Mouse (Mus musculus) thymus, postnatal 0 days (tissue): ENCODE data around the gene Pkig. TPM values are rescaled to one million over a fixed set of nuclear protein-coding genes. Genes with fewer than 3 reads are reported as not detected.
"Not testable (repeated sequence)": the region's sequence is repeated elsewhere in the genome, so short reads cannot be mapped to it uniquely, and the experiment has no call there.

Source experiments
- DNase-seq: peaks from one replicate; pipeline ENCODE4 v3.0.0-alpha.2; 2015; ENCODE audit warnings: low spot score
- polyA plus RNA-seq: library from polyadenylated mRNA; unstranded; fragments of >200 nt; fragmentation: Nextera tagmentation; extraction: Ambion mirVana; gene quantifications from 2 replicates; pipeline ENCODE4 v1.2.1, GENCODE M21; 2015

The Pkig gene
- polyA plus RNA-seq, 1 experiment from 2014 or later = 63.5 TPM

DNA sequence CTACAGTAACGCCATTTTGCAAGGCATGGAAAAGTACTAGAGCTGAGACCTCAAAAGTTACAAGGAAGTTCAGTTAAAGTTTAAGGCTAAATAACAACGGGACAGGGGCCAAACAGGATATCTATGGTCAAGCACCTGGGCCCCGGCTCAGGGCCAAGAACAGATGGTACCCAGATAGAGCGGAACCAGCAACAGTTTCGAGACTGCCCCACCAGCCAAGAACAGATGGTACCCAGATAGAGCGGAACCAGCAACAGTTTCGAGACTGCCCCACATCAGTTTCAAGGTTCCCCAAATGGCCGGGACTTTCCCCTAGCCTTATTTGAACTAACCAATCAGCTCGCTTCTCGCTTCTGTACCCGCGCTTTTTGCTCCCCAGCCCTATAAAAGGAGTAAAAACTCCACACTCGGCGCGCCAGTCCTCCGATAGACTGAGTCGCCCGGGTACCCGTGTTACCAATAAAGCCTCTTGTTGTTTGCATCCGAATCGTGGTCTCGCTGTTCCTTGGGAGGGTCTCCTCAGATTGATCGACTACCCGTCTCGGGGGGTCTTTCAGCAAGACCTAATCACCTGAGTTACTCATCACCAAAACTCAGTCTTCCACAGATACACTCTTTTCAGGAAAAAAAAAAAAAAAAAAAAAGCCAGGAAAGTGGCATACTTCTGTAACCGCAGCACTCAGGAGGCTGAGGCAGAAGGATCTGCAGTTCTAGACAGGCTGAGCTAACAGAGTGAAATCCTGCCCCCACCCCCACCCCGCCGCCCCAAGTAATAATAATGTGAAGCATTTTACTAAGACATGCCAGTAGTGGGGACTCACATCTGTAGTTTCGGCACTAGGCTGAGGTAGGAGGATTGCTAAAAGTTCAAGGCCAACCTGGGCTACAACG lies 15.3 kb upstream of the Pkig start:
- peak; percentile 76 for DNase-seq

DNA sequence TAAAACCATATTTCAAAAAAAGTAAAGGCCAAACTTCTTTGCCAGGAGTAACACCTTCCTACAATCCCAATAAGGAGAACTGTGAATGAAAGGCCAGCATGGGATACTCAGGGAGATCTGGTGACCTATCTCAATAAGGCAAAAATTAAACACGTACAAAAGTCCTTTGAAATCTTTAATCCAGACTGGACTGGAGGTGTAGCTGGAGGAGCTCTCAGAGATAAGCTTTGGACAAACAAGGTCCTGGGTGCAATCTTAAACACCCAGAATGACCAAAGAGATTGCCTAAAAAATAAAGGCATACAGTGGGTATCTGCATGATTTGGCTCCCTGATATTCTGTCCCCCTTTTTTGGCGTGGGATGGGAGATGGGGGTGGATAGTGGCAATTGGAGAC lies 14.6 kb upstream of the Pkig start:
- no peak for DNase-seq

DNA sequence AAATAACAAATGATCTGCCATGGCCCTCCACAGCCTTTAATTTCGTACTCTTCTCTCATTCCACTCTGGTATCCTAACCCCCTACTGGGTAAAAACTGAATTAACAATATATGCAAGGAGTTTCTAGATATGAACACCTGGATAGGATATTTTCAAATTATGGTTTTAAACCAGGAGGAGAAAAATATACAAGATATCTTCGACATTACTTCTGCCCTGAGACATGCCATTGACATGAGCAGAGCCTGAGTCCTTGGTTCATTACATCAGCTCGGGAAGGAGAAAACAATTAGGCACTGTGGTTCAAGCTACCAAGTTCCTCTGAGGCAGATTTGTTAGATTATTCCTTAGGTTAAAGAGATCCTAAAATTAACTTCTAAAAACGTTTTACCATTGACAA lies 14.1 kb upstream of the Pkig start:
- DNase-seq = peak; percentile 49

DNA sequence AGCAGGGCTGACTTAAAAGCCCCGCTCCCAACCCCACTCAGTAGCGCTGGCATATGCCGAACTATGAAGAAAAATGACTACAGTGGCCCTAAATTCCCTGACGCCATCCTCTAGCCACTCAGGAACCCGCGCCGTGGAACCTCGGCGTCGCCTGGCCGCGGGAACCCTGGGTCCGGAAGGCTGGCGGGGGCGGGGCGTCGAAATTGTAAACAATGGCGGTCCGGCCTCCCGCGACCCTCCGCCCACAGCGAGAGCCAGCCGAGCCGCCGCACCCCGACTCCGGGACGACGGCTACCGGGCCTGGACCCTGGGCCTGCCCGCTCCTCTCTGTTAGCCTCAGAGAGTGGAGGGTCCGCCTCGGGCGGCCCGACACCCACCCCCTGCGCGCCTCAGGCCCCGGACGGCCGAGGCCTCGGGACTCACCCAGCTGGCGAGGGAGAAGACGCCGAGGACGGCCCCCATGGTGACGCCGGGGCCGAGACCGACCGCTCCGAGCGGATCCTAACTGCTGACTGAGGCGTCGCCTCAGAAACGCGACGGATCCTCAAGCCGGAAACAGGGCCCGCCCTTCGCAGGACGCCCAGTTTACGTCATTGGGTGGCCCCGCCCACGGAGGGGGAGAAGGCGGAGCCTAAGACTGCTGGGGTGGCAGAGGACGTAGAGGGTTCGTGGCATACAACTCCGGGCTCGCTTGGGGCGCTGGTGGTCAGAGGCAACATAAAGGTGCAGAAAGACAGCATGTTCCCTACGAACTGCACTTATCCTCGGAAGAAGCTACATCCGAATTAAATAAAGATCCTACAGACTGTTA lies 13.4 kb upstream of the Pkig start, which contains the start of gene Serinc3:
Gene Serinc3, minus strand, starts transcription at position 557 of the 811 bp plus-strand sequence.
- peak; percentile 99 for DNase-seq

DNA sequence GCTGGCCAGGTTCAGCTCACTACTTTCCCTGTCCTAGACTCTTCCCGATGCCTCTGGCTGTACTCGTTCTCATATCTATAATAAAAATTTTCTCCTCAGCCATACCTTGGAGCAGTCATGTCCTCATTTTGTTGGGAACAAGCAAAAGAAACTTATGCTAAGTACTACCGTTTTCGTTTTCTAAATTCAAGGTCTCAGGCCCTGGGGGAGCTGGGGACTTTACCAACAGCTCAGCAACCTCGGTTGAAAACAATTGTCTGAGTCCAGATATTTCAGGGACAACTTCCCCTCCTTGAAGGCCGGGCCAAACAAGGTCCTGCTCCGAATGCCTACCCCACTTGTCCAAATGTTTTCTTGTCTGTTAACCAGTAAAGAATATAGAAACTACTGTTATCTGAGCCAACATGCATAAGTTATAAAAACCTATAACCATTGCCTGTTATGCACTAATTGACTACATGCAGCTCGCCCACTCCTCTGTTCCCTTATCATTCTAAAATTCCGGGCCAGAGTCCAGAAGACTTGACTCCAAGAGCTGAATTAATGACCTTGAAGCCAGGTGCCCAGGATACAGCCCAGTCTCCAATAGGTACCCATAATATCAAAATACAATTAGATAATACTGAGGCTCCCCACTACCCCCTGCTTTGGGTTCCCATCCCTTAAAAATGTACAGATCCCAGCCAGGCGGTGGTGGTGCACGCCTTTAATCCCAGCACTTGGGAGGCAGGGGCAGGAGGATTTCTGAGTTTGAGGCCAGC lies 12.3 kb upstream of the Pkig start:
- no peak for DNase-seq

DNA sequence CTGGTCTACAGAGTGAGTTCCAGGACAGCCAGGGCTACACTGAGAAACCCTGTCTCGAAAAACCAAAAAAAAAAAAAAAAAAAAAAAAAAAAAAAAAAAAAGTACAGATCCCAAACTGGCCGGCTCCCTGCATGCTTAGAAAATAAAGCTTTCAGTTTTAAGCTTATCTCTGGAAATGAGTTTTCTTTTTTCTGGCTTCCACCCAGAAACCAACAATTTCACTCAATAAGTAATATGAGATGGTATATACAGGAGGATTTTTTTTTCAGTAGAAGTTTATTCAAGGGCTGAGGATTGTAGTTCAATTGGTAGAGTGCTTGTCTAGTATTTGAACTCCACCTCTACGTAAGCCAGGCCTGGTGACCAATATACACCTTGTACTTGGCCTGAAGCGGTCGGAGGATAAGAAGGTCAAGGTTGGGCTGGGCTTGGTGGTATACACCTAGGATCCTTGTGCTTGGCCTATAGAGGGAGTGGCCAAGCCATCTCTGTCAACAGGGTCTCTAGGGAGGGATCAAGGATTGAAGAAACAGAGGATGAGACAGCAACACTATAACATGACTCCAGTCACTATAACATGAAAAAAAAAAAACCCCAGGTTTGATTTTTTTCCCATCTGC lies 11.6 kb upstream of the Pkig start:
- no peak for DNase-seq

DNA sequence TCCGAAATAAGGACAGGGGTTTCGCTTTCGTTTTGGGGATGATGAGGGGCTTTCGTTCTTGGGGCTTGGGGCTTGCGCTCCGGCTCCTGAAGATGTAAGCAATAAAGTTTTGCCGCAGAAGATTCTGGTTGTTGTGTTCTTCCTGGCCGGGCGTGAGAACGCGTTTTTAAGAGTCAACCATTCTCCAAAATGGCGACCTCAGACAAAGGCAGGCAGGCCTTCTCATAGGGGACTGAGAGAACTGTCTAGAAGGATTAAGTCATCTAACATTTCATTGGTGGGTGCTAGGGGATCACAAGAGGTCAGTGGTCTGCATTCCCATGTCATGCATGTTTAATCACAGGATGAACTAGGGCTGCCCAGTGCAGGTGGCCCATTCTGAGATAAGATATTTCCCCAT lies 2.5 kb upstream of the Pkig start:
- DNase-seq = not testable (repeated sequence)

DNA sequence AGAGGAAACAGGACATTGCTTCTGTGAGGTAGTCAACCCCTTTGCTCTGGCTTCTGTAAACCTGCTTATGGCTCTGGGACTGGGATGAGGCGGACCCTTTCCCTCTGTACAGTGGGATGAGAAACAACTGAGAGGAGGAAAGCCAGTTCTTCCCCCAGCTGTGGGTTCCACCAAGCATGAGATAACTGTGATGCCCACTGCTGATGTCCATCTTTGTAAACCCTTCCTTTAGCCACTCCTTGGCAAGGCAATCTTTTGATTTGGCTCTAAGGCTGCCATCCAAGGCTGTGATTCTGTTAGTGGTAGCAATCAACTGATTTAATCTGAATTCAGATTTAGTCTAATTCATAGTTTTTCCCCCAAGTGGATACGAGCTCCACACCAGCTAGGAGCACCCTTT lies 700 bp upstream of the Pkig start:
- DNase-seq = no peak

DNA sequence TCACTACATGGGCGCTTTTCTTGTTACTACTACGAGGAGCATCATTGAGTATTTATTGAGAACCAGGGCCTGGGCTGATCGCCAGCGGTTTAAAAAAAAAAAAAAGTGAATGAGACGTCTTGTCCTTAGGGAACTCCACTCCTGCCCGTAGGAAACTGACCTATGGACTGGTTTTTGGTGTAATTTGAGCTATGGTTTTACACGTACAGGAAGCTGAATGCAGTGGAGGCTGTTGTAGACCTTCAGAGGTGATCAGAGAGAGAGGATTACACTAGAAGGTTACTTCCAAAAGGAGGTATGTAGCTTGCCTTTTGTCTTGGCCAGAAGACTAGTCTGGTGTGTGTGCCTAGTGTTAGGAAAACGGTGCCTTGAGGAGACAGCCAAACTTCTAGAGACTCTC lies 755 bp downstream of the Pkig start:
- no peak for DNase-seq

DNA sequence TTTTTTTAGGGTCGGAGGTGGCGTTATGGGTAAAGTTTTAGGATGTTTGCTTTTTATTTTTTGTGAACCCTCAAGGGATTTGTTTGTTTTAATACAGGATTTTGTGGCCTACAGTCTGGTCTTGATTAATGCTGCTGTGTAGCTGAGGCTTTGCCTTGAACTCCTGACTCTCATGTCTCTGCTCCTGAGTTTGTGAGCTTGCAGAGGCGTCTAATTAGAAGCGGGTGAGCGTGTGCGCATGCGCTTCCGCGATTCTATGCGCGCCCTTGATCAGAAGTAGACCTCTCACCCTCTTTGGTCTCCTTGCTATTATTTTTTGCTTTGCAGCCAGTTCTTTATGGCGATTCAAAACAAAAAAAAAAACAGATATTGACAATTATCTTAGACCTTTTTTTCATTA lies 1.2 kb downstream of the Pkig start:
- DNase-seq = no peak

DNA sequence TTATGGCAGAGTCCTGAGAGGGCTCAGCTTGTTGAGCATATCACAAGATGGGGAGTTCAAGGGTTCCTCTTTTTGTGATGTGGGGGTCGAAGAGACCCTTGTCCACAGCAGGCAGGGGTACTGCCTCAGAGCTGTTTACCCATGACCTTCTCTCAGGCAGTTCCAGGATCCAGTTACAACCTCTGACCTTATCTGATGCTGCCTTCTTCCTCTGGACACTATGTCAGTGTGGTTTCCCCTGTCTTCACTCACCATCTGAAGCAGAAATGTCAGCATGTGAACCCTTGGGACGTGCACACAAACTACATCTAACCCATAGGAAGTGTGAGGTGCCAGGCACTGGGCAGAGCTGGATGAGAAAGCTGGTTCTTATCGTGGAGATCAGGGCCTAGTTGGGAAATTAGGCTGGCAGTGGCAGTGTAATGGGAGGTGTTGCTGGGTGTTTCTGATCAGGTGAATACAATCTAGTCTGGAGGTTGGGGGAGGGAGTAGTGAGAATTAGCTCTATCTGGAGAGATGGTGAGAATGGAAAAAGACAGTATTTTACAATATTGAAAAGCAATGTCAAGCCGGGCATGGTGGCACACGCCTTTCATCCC lies 2.0 kb downstream of the Pkig start:
- DNase-seq = no peak

DNA sequence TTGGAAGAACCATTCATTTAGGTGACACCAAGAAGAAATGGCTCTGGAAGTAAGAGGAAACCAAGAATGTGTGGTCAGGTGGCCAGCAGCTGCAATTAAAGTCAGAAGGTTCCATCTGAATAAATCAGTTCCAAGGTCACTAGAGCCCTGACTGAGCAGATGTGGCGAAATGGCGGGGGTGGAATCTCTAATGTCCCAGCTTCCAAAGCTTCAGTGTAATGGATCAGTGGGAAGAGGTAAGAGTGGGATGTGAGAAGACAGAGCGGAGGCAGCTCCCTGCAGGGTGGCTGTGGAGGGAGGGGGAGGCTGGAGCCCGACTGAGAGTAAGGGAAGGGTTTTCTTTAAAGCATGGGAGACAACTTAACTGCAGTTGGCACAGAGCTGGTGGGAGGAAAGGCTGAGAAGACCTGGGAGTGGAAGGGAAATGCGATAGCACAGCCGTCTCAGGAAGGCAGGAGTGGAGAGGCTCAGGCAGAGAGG lies 3.2 kb downstream of the Pkig start:
- no peak for DNase-seq

DNA sequence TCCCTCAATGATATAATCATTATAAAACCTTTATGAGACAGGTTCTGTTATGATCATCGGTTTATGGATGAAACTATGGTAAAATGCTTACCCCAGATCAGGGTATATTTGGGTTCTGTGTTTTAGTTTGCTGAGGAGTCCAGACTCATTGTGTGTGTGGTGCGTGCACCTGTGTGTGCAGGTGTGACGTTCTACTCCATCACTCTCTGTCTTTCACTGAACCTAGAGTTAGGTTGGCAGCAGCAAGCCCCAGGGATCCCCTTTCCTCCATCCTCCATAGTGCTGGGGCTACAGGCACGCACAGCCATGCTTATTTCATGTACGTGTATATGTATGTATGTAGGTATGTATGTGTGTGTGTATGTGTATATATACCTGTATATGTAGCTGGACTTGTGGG lies 3.9 kb downstream of the Pkig start:
- no peak for DNase-seq

DNA sequence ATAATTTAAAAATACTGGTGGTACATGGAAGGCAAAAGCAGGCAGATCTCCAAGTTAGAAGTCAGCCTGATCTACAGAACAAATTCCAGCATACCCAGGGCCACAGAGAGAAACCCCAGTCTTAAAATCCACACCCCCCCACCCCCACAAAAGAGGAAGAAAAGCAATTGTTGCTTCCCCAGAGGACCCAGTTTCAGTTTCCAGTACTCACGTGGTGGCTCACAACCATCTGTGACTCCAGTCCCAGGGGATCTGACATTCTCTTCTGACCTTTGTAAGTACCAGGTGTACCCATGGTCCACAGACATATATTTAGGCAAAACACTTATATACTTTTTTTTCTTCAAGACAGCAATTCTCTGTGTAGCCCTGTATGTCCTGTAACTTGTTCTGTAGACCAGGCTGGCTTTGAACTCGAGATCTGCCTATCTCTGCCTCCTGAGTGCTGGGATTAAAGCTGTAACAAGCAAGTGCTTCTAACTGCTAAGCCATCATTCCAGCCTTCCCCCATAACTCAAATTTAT lies 4.6 kb downstream of the Pkig start:
- no peak for DNase-seq

DNA sequence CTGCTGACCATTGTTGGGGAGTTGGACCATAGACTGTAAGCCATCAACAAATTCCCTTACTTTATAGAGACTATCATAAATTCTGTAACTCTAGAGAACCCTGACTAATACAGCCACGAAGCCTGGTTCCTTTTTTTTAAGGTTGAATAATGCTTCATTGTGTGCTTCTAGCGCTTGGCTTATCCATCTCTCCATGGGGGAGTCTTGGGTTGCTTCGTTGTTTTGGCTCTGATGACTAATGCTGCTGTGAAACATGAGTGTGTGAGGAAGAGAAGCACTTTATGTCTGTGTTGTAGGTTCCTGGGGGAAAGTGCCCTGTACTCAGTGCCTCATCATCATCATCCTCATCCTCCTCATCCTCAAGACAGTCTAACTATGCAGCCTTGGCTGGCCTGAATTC lies 5.7 kb downstream of the Pkig start:
- DNase-seq = no peak

DNA sequence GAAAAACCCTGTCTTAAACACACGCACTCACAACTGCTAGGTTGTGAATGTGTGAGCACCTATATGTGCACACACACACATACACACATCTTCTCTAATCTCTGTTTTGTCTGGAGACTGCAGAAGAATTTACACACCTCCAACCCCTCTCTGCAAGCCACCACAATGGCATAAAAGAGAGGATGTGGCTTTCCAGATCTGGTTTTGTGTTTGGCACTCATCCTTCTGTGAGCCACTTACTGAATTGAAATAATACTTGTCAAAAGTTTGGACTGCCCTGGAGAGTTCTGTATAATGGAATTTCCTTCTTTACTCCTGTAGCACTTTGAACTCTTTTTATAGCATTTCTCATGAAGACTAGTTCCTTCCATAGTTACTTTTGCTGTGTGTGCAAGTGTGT lies 8.9 kb downstream of the Pkig start:
- peak; percentile 28 for DNase-seq

DNA sequence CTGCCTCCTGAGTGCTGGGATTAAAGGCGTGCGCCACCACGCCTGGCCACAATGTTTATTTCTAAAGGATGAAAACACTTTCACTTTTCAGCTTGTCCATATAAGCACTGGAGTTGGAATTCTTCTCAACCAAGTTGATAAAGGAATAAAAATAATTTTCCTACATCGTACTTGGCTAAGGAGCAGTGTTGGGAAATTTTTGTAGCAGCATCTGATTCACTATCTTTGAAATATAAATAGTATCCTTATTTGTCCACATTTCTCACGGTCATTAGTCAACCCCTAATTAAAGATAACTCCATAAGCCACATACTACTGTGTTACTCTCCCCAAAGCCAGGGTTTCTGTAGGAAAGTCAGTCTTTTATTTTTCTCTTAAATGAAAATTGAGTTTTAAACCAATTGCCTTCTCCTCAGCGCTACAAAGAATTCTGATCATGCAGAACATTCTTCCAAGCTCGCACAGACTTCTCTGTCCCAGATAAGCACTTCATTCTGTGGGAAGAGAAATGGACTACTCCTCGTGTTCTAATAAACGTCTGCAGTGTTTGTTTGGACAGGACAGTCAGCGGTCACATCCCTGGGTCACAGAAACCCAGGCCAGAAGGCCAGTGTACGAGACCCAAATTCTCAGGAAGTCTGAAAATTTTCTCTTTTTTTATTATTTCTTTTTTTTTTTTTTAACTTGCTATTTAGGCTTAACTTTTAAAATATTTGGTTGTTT lies 12.8 kb downstream of the Pkig start:
- no peak for DNase-seq

DNA sequence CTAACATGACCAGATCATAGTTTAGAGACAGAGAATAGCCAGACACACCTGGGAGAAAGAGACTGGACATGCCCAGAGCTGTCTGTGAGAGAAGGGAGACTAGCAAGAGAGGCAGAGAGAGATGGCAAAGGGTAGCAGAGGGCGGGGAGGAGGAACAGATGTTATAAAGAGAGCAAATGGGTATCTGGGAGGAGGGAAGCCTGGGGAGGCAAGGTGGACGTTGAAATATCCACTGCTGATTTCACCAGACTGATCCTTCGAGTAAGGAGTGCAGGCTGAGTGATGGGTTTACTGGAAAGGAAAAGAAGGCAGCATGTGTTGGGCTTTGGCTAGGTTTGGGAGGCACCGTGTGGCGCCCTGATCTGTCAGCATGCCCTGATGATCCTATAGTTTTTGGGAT lies 16.2 kb downstream of the Pkig start:
- DNase-seq = no peak

DNA sequence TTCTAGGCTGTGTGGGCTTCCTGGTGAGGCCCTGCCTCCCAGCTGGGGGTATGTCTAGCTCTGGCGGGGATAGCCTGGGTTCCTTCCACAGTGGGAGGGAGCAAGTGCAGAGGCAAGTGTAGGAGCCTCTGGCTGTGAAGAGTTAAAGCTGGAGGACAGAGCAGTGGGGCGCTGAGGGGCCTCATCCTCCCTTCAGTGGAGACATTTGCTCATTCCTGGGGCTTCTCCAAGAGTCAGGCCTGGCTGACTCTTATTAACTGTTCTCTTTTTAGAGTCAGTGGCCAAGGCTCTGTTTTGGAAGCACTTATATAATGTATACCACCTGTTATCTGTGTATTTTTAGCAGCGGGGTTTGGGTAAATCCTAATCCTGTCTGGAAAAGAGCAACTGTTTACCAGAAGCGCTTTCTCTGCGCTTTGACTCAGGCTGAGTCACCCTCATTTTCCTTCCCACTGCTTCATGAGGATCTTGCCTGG lies 17.0 kb downstream of the Pkig start:
- DNase-seq = no peak

DNA sequence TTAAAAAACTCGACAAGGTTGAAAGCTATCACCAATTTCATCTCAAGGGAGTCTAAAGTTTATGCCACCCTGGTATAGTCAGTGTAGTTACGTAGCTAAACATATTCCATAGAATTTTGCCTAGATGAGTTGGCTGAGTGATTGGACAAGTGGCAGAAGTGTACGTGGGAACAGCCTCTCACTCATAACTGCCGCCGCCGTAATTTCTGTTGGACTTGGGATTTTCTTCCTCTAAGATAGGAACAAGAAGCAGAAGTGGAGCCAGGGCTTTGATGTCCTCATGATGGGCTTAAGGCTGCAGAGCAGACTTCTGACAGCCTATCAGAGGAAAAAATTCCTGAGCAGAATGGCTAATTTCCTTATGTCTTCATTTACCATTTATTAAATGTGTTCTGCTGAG lies 17.5 kb downstream of the Pkig start:
- no peak for DNase-seq
